Mouse (Mus musculus): ENCODE results near the gene Has1. TPM values are rescaled to one million over a fixed set of nuclear protein-coding genes. Genes with fewer than 3 reads are reported as not detected.

Gene Has1
- 1.5 and 2.0 TPM in 2 replicates for polyA plus RNA-seq (2014; fragmentation: Nextera tagmentation; extraction: Ambion mirVana)

- peaks cover 4% of the 10 kb centered on the region for H3K4me1 ChIP-seq (ENCODE audit: control insufficient read depth, insufficient read depth, low read length)
- no peak within 1 kb of the TSS for H3K4me3 ChIP-seq (ENCODE audit: low read depth, low read length)
- no peak within 1 kb of the TSS for H3K4me2 ChIP-seq (ENCODE audit: low read depth, severe bottlenecking)
- peak; percentile 69 for ATAC-seq (ENCODE audit: insufficient number of reproducible peaks, low FRiP score, low TSS enrichment, low read depth)
- H3K36me3 ChIP-seq (ENCODE audit: control insufficient read depth, insufficient read depth, low read length), result no peaks in the 10 kb centered on the region
- H3K27ac ChIP-seq (replicated peaks; ENCODE audit: low read depth, low read length), result no peak within 1 kb of the TSS
- no peaks in the 10 kb centered on the region for H3K27me3 ChIP-seq (ENCODE audit: control insufficient read depth, insufficient read depth, low read length)
- peak; percentile 21 for DNase-seq (ENCODE audit: low spot score)
- no peaks in the 10 kb centered on the region for H3K9me3 ChIP-seq (ENCODE audit: control insufficient read depth, low read length)
- WGBS, result 34% methylated on average over 7 of the region's 8 CpGs
- no peak within 1 kb of the TSS for H3K9ac ChIP-seq (ENCODE audit: low read length)
These were observed at the start of gene Has1 for GRCm38 (mm10) chr17:17855064-17855838. Has1 (minus strand) TSS chr17:17855205.

- Histone ChIP-seq H3K9ac (ENCODE audit: low read length) (no peak overlapping the region), H3K4me1 (ENCODE audit: control insufficient read depth, insufficient read depth, low read length) (no peaks in the 10 kb centered on the region), H3K9me3 (ENCODE audit: control insufficient read depth, low read length) (no peaks in the 10 kb centered on the region; the same call in 1 of the 2 replicates), H3K27ac (replicated peaks; ENCODE audit: low read depth, low read length) (no peak overlapping the region), H3K36me3 (ENCODE audit: control insufficient read depth, insufficient read depth, low read length) (no peaks in the 10 kb centered on the region), H3K4me3 (ENCODE audit: low read depth, low read length) (no peak overlapping the region), H3K4me2 (ENCODE audit: low read depth, severe bottlenecking) (no peak overlapping the region), H3K27me3 (ENCODE audit: control insufficient read depth, insufficient read depth, low read length) (no peaks in the 10 kb centered on the region)
- 96% methylated on average over 1 of the region's 1 CpGs for WGBS
- ATAC-seq (ENCODE audit: insufficient number of reproducible peaks, low FRiP score, low TSS enrichment, low read depth), result no peak
- DNase-seq (ENCODE audit: low spot score), result no peak
These were observed 45.8 kb upstream of the Has1 start for GRCm38 (mm10) chr17:17900768-17901167.

GRCm38 (mm10) chr17:17899268-17899667 is 44.3 kb upstream of the Has1 start:
- H3K4me1 ChIP-seq (ENCODE audit: control insufficient read depth, insufficient read depth, low read length), result no peaks in the 10 kb centered on the region
- H3K4me2 ChIP-seq (ENCODE audit: low read depth, severe bottlenecking), result no peak overlapping the region
- no peaks in the 10 kb centered on the region for H3K27me3 ChIP-seq (ENCODE audit: control insufficient read depth, insufficient read depth, low read length)
- H3K27ac ChIP-seq (replicated peaks; ENCODE audit: low read depth, low read length), result no peak overlapping the region
- H3K36me3 ChIP-seq (ENCODE audit: control insufficient read depth, insufficient read depth, low read length), result no peaks in the 10 kb centered on the region
- no peaks in the 10 kb centered on the region for H3K9me3 ChIP-seq (ENCODE audit: control insufficient read depth, low read length)
- ATAC-seq (ENCODE audit: insufficient number of reproducible peaks, low FRiP score, low TSS enrichment, low read depth) (no peak), DNase-seq (ENCODE audit: low spot score) (no peak)
- H3K9ac ChIP-seq (ENCODE audit: low read length), result no peak overlapping the region
- WGBS, result 73% methylated on average over 2 of the region's 2 CpGs
- no peak overlapping the region for H3K4me3 ChIP-seq (ENCODE audit: low read depth, low read length)

GRCm38 (mm10) chr17:17896039-17896438 is 41.0 kb upstream of the Has1 start:
- Histone ChIP-seq H3K9me3 (ENCODE audit: control insufficient read depth, low read length) (no peaks in the 10 kb centered on the region), H3K36me3 (ENCODE audit: control insufficient read depth, insufficient read depth, low read length) (no peaks in the 10 kb centered on the region), H3K27ac (replicated peaks; ENCODE audit: low read depth, low read length) (no peak overlapping the region), H3K4me1 (ENCODE audit: control insufficient read depth, insufficient read depth, low read length) (no peaks in the 10 kb centered on the region), H3K9ac (ENCODE audit: low read length) (no peak overlapping the region), H3K4me3 (ENCODE audit: low read depth, low read length) (no peak overlapping the region), H3K27me3 (ENCODE audit: control insufficient read depth, insufficient read depth, low read length) (no peaks in the 10 kb centered on the region), H3K4me2 (ENCODE audit: low read depth, severe bottlenecking) (no peak overlapping the region)
- WGBS, result 5% methylated on average over 4 of the region's 4 CpGs
- ATAC-seq (ENCODE audit: insufficient number of reproducible peaks, low FRiP score, low TSS enrichment, low read depth) (no peak), DNase-seq (ENCODE audit: low spot score) (no peak)

GRCm38 (mm10) chr17:17889732-17890425 is 34.9 kb upstream of the Has1 start:
- DNase-seq (ENCODE audit: low spot score) (no peak), ATAC-seq (ENCODE audit: insufficient number of reproducible peaks, low FRiP score, low TSS enrichment, low read depth) (no peak)
- Histone ChIP-seq H3K36me3 (ENCODE audit: control insufficient read depth, insufficient read depth, low read length) (no peaks in the 10 kb centered on the region), H3K4me1 (ENCODE audit: control insufficient read depth, insufficient read depth, low read length) (no peaks in the 10 kb centered on the region), H3K4me2 (ENCODE audit: low read depth, severe bottlenecking) (no peak overlapping the region), H3K9me3 (ENCODE audit: control insufficient read depth, low read length) (no peaks in the 10 kb centered on the region), H3K27me3 (ENCODE audit: control insufficient read depth, insufficient read depth, low read length) (no peaks in the 10 kb centered on the region), H3K4me3 (ENCODE audit: low read depth, low read length) (no peak overlapping the region), H3K9ac (ENCODE audit: low read length) (no peak overlapping the region), H3K27ac (replicated peaks; ENCODE audit: low read depth, low read length) (no peak overlapping the region)
- WGBS, result 89% methylated on average over 2 of the region's 2 CpGs

- H3K4me1 ChIP-seq (ENCODE audit: control insufficient read depth, insufficient read depth, low read length), result no peaks in the 10 kb centered on the region
- H3K27ac ChIP-seq (replicated peaks; ENCODE audit: low read depth, low read length), result no peak within 1 kb of the TSS
- no peak within 1 kb of the TSS for H3K9ac ChIP-seq (ENCODE audit: low read length)
- no peak within 1 kb of the TSS for H3K4me2 ChIP-seq (ENCODE audit: low read depth, severe bottlenecking)
- 60% methylated on average over 1 of the region's 1 CpGs for WGBS
- no peak within 1 kb of the TSS for H3K4me3 ChIP-seq (ENCODE audit: low read depth, low read length)
- no peak for ATAC-seq (ENCODE audit: insufficient number of reproducible peaks, low FRiP score, low TSS enrichment, low read depth)
- no peaks in the 10 kb centered on the region for H3K27me3 ChIP-seq (ENCODE audit: control insufficient read depth, insufficient read depth, low read length)
- DNase-seq (ENCODE audit: low spot score), result no peak
- H3K9me3 ChIP-seq (ENCODE audit: control insufficient read depth, low read length), result no peaks in the 10 kb centered on the region
- H3K36me3 ChIP-seq (ENCODE audit: control insufficient read depth, insufficient read depth, low read length), result no peaks in the 10 kb centered on the region
These were observed 32.8 kb upstream of the Has1 start, which contains the start of the genes Fpr2 and Fpr3 for GRCm38 (mm10) chr17:17887774-17888248. Fpr2 (plus strand) TSS chr17:17887824. Fpr3 (plus strand) TSS chr17:17887852.

GRCm38 (mm10) chr17:17883840-17884239 is 28.8 kb upstream of the Has1 start, which contains the start of gene Fpr1:
Fpr1 (minus strand) TSS chr17:17883940.
- no peaks in the 10 kb centered on the region for H3K4me1 ChIP-seq (ENCODE audit: control insufficient read depth, insufficient read depth, low read length)
- DNase-seq (ENCODE audit: low spot score) (no peak), ATAC-seq (ENCODE audit: insufficient number of reproducible peaks, low FRiP score, low TSS enrichment, low read depth) (no peak)
- H3K4me2 ChIP-seq (ENCODE audit: low read depth, severe bottlenecking), result no peak within 1 kb of the TSS
- no peak within 1 kb of the TSS for H3K27ac ChIP-seq (replicated peaks; ENCODE audit: low read depth, low read length)
- H3K9ac ChIP-seq (ENCODE audit: low read length), result no peak within 1 kb of the TSS
- no peaks in the 10 kb centered on the region for H3K9me3 ChIP-seq (ENCODE audit: control insufficient read depth, low read length)
- no peaks in the 10 kb centered on the region for H3K36me3 ChIP-seq (ENCODE audit: control insufficient read depth, insufficient read depth, low read length)
- no peaks in the 10 kb centered on the region for H3K27me3 ChIP-seq (ENCODE audit: control insufficient read depth, insufficient read depth, low read length)
- no peak within 1 kb of the TSS for H3K4me3 ChIP-seq (ENCODE audit: low read depth, low read length)
- WGBS, result 57% methylated on average over 1 of the region's 1 CpGs

GRCm38 (mm10) chr17:17882672-17883071 is 27.7 kb upstream of the Has1 start:
- ATAC-seq (ENCODE audit: insufficient number of reproducible peaks, low FRiP score, low TSS enrichment, low read depth) (no peak), DNase-seq (ENCODE audit: low spot score) (no peak)
- H3K27ac ChIP-seq (replicated peaks; ENCODE audit: low read depth, low read length), result no peak overlapping the region
- no peaks in the 10 kb centered on the region for H3K4me1 ChIP-seq (ENCODE audit: control insufficient read depth, insufficient read depth, low read length)
- H3K9ac ChIP-seq (ENCODE audit: low read length), result no peak overlapping the region
- no peaks in the 10 kb centered on the region for H3K36me3 ChIP-seq (ENCODE audit: control insufficient read depth, insufficient read depth, low read length)
- H3K9me3 ChIP-seq (ENCODE audit: control insufficient read depth, low read length), result no peaks in the 10 kb centered on the region
- no peak overlapping the region for H3K4me2 ChIP-seq (ENCODE audit: low read depth, severe bottlenecking)
- 82% methylated on average over 3 of the region's 3 CpGs for WGBS
- H3K27me3 ChIP-seq (ENCODE audit: control insufficient read depth, insufficient read depth, low read length), result no peaks in the 10 kb centered on the region
- no peak overlapping the region for H3K4me3 ChIP-seq (ENCODE audit: low read depth, low read length)

Measured in limb, embryonic 11.5 days (tissue).